Mouse (Mus musculus) layer of hippocampus, adult 18-20 months (tissue): ENCODE data around the gene Lrp2bp. TPM values are rescaled to one million over a fixed set of nuclear protein-coding genes. Genes with fewer than 3 reads are reported as not detected.

Source experiments
- DNase-seq, 2 experiments: peaks; one replicate each; pipeline ENCODE4 v3.0.0; 2022; ENCODE audit warnings: low spot score in 2 of 2
- long read RNA-seq: library from polyadenylated mRNA; stranded (forward); transcript quantifications from one replicate; pipeline ENCODE4 v2.0.0, GENCODE M21; 2021
- total RNA-seq, 2 experiments: library from RNA; stranded (reverse); gene quantifications; 2 replicates each; pipeline ENCODE4 v1.2.3; 2021

The Lrp2bp gene
- under 1 TPM; 0.20 TPM for total RNA-seq
- long read RNA-seq, result 0 reads

DNA sequence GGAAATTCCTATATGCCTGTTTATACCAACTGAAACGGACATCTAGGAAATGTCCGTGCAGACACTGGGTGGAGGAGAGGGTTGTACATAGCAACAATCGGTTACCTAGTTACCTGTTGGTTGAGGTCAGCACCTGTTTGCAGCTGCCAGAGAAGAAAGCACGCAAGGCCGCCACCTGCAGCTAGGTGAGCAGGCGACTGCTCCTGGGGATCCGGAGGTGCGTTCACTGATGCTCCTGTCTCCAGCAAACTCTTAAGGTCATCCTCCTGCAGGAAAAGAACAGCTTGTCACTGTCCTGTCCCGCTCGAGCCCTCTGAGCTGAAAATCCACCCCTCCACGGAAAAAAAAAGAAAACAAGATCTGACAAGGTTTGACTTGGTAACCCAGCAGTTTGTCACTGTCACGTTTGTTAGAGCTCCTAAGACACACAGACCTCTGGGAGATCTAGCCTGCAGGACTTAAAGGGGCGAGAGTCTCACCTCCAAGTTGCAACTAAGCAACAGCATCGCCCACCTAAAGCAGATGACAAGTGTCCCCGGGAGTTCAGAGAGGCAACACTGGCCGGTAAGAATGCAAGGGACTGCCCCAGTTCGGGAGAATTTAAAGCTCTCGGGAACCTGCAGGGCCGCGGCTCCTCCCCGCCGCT, at the start of gene Lrp2bp:
TSS of gene Lrp2bp (plus strand) at position 166 of the 646 bp plus-strand sequence.
- DNase-seq, result peak in 1 of 2 experiments; percentile 24

- no peak for DNase-seq
Measured at GRCm38 (mm10) chr8:45950622-45951021, 48.5 kb upstream of the Lrp2bp start.

GRCm38 (mm10) chr8:45970894-45971293, 28.2 kb upstream of the Lrp2bp start:
- no peak for DNase-seq

DNA sequence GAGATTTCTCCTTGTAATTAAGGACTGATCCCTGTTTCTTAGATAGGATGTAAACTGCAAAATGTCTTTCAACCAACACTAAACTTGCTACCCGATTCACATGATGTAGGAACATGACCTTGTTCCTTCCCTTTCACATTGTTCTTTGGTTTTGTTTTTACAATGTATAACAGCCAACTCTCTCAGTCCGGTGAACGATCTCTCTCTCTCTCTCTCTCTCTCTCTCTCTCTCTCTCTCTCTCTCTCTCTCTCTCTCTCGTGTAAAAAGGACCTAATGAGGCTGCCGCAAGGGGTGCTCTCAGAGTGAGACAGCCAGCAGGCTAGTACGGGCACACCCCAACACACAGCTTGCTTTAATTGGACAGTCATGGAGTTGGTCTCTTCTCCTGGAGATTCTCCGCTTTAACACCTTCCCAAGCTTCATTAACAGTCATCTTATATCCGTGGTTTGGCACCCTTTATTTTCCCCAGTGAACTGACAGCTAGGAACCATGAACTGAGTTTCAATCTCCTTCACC, 25.1 kb upstream of the Lrp2bp start:
- no peak for DNase-seq

- peak; percentile 97 to 99 for DNase-seq
Measured at GRCm38 (mm10) chr8:45975126-45975836, 23.8 kb upstream of the Lrp2bp start, which contains the start of the genes 1700029J07Rik and Ufsp2. TSS of gene 1700029J07Rik (minus strand) at chr8:45975252. TSS of gene Ufsp2 (plus strand) at chr8:45975528.

DNA sequence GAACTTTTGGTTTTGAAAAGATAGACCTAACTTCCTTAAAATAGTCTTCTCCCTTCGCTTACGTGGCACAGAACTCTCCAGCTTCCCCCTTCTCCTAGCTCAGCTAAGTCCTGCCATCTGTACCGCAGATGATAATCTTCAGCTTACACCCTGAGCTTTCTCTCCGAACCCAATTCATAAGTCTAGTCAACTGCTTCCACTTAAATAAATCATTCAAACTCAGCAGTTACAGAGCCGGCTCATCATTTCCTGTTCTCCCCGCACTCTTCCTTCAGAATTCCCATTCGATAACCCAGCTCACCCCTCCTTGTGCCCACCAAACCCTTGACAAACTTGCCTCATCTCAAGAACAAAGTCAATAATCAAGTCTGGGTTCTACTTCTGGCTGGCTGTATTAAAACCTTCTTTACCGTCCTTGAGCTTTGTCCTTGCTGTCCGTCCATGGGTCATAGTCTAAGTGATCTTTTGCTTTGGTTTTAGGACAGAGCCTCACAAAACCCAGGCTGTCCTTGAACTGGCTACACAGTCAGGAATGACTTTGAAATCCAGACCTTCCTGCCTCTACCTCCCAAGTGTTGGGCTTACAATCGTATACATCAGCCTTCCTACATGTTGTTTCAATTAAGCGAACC, 23.1 kb upstream of the Lrp2bp start:
- no peak for DNase-seq

DNA sequence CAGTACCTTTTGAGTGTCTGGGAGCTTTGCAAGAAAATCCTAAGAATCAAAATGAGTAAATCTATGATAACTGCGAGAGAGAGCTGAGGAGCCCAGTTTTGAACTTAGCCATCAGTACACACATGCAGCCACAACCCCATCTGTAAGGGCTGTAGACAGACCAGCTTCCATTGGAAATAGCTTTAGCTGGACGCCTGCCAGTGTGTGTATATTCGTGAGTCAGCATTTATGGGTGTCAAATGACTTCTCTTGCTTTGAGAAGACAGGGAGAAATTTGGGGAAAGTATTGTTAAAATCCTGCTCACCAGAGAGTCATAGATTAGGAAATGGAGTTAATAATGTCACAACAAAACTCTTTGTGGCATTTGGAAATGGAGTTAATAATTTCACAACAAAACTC, 12.4 kb upstream of the Lrp2bp start:
- DNase-seq, result no peak

GRCm38 (mm10) chr8:45988189-45988588, 10.9 kb upstream of the Lrp2bp start:
- no peak for DNase-seq

DNA sequence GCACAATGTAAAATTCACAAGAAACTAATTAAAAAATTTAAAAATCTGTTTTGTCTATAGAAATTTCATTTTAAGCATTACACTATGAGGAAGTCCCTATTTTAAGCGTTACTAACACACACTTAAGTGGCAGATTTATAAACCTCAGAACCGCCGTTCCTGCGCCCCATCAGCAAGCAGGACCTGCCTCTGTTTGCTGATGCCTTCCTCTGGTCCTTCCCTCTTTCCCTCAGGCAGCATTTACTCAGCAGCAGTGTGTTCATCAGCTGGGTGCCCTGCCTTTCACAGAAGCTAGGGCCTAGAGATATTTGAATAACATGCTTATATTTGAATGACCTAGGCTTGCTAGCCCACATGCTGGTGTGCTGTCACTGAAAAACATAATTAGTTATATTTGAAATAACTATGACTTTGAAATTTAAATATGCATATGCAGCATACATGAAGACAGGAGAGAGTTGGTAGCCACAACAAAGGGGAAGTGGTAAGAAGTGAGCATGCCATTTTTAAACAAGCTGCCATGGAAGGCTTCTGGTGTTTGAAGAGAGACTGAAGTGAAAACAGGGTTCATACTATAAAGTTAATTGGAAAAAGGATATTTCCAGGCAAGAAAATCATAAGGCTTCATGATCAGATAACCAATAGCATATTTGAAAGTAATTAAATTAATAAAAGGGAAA, 8.3 kb upstream of the Lrp2bp start:
- DNase-seq, result no peak

- DNase-seq, result no peak
Measured at GRCm38 (mm10) chr8:45994111-45994510, 5.0 kb upstream of the Lrp2bp start.

- no peak for DNase-seq
Measured at GRCm38 (mm10) chr8:45995576-45995975, 3.5 kb upstream of the Lrp2bp start.

- no peak for DNase-seq
Measured at GRCm38 (mm10) chr8:45998228-45998627, 875 bp upstream of the Lrp2bp start.

GRCm38 (mm10) chr8:45999784-46000705, 942 bp downstream of the Lrp2bp start:
- DNase-seq, result peak; percentile 98

GRCm38 (mm10) chr8:46005596-46005995, 6.5 kb downstream of the Lrp2bp start, which contains the start of gene Ankrd37:
TSS of gene Ankrd37 (minus strand) at chr8:46005707.
- DNase-seq, result no peak

GRCm38 (mm10) chr8:46007050-46007672, 8.1 kb downstream of the Lrp2bp start:
- no peak for DNase-seq

- no peak for DNase-seq
Measured at GRCm38 (mm10) chr8:46010306-46010705, 11.2 kb downstream of the Lrp2bp start.

GRCm38 (mm10) chr8:46010746-46011680, 11.9 kb downstream of the Lrp2bp start:
- DNase-seq, result peak in 1 of 2 experiments; percentile 54

- no peak for DNase-seq
Measured at GRCm38 (mm10) chr8:46022203-46022602, 23.1 kb downstream of the Lrp2bp start.

- no peak for DNase-seq
Measured at GRCm38 (mm10) chr8:46022758-46023157, 23.7 kb downstream of the Lrp2bp start.
